Mouse (Mus musculus): ENCODE measurements around the gene Lekr1. TPM values are rescaled to one million over a fixed set of nuclear protein-coding genes. Genes with fewer than 3 reads are reported as not detected.

Lekr1 gene
- 7.1 and 7.4 TPM in 2 replicates for polyA plus RNA-seq (2016; fragmentation: Nextera tagmentation; extraction: Ambion mirVana)

DNA sequence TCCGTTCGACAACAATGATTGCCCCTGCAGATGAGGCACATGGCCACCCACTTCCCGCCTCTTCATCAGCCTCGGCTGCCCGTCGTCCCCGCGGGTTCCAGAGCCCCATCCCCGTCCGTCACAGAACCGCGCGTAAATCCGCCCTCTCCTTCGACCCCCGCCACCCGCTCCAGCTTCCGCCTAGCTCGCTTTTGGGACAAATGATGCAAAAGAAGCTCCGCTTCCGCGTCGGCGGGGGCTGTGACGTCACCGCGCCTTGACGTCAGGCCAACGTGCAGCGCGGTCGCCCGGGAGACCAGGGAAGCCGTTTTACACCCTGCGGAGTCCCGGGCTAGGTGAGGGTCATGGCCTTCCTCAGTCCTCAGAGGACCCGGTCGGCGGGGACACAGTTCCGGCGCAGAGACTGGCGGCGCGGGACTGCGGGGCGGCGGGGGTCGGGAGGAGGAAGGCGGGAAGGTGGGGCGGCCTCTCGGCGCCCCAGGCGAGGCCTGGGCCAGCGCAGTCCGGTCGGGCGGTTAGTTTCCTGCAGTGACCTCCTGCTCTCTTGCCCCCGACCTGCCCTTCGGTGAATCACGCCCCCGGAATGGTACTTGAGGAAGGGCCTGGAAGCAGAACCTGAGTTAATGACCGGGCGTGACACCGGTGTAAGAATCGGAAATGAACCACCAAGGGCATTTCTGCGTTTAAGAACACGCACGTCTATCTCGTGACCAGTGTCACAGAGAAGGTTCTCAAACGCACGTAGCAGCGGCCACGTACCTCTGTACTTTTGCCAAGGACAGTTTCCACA lies at the start of gene Lekr1:
TSS of gene Lekr1 (plus strand) at position 252 of the 790 bp plus-strand sequence.
- Histone ChIP-seq H3K9ac (replicated peaks) (peak within 1 kb of the TSS; percentile 73), H3K9me3 (no peaks in the 10 kb centered on the region), H3K4me3 (replicated peaks) (peak within 1 kb of the TSS; percentile 71), H3K4me2 (peak within 1 kb of the TSS; percentile 79), H3K27me3 (no peaks in the 10 kb centered on the region), H3K36me3 (no peaks in the 10 kb centered on the region), H3K4me1 (replicated peaks) (peaks cover 7% of the 10 kb centered on the region; the same call in 1 of the 2 replicates), H3K27ac (peak within 1 kb of the TSS; percentile 64; the same call in 1 of the 2 replicates)
- peak; percentile 86 for ATAC-seq (ENCODE audit: insufficient number of reproducible peaks, insufficient read depth, low FRiP score, low TSS enrichment, low read depth)
- WGBS: 3% methylated on average over 73 of the region's 73 CpGs

DNA sequence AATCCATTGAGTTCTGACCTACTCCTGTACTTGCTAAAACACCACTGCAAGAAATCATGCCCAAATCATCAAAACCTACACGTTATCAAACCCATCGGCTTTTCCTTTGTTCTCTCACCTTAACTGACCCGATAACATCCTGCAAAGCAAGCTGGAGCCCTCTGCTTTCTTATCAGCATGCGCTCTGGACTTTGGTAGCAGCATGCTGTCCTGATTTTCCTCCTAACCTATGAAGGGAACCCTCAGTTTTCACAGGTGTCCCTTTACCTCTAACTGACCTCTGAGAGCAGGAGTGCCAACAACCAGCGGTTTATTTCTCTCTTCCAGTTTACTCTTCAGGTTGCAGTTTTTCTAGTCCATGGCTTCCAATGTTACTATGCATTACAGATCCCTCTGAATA lies 48.5 kb upstream of the Lekr1 start:
- H3K36me3 ChIP-seq: no peaks in the 10 kb centered on the region
- ATAC-seq (ENCODE audit: insufficient number of reproducible peaks, insufficient read depth, low FRiP score, low TSS enrichment, low read depth): no peak
- no peak overlapping the region for H3K4me3 ChIP-seq (replicated peaks)
- peaks cover 3% of the 10 kb centered on the region; the same call in 1 of the 2 replicates for H3K4me1 ChIP-seq (replicated peaks)
- no peaks in the 10 kb centered on the region for H3K27me3 ChIP-seq
- no peak overlapping the region for H3K27ac ChIP-seq
- H3K9ac ChIP-seq (replicated peaks): no peak overlapping the region
- H3K9me3 ChIP-seq: no peaks in the 10 kb centered on the region
- no peak overlapping the region for H3K4me2 ChIP-seq
- WGBS: 85% methylated on average over 5 of the region's 5 CpGs

DNA sequence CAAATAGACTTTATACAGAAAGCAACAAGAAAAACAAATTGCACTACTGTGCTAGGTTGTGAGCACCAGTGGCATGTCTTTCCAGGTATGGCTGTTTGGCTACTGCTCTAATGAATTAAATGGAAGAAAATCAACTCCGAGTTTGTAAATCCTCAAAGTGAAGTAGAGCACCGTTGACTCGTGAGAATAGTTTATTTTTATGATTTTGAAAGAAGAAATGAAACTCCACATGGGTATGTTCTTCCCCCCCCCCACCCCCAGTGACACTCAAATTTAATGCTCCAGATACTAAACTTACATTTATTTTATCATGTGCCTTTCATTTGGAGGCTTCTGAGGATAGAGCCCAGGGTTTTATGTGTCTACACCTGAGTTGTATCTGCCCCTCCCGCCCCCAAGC lies 46.7 kb upstream of the Lekr1 start:
- H3K27ac ChIP-seq: no peak overlapping the region
- WGBS: 90% methylated on average over 4 of the region's 4 CpGs
- no peak overlapping the region for H3K9ac ChIP-seq (replicated peaks)
- no peaks in the 10 kb centered on the region for H3K9me3 ChIP-seq
- no peak overlapping the region for H3K4me2 ChIP-seq
- H3K27me3 ChIP-seq: no peaks in the 10 kb centered on the region
- no peaks in the 10 kb centered on the region for H3K36me3 ChIP-seq
- no peaks in the 10 kb centered on the region for H3K4me1 ChIP-seq (replicated peaks)
- ATAC-seq (ENCODE audit: insufficient number of reproducible peaks, insufficient read depth, low FRiP score, low TSS enrichment, low read depth): no peak
- no peak overlapping the region for H3K4me3 ChIP-seq (replicated peaks)

DNA sequence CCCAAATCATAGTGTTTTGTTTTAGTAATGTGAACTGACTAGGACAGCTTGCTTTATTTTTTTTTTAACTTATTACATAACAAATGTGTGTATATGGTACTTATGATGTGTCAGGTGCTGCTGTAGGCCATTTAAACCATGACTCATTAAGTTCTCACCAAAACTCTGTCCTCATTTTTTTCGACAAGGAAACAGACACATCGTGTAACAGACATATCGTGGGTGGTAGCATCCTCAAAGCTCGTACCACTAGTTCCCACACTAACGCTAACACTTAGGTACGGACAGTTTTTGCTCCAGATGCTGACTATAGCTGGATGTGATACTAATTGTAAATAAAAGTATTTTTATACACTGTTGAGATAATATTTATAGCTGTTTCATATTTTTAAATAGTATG lies 43.0 kb upstream of the Lekr1 start:
- H3K27ac ChIP-seq: no peak overlapping the region
- H3K27me3 ChIP-seq: no peaks in the 10 kb centered on the region
- no peaks in the 10 kb centered on the region for H3K36me3 ChIP-seq
- H3K9me3 ChIP-seq: no peaks in the 10 kb centered on the region
- peaks cover 5% of the 10 kb centered on the region; the same call in 1 of the 2 replicates for H3K4me1 ChIP-seq (replicated peaks)
- H3K4me3 ChIP-seq (replicated peaks): no peak overlapping the region
- H3K9ac ChIP-seq (replicated peaks): no peak overlapping the region
- ATAC-seq (ENCODE audit: insufficient number of reproducible peaks, insufficient read depth, low FRiP score, low TSS enrichment, low read depth): no peak
- no peak overlapping the region for H3K4me2 ChIP-seq
- WGBS: 95% methylated on average over 6 of the region's 6 CpGs

DNA sequence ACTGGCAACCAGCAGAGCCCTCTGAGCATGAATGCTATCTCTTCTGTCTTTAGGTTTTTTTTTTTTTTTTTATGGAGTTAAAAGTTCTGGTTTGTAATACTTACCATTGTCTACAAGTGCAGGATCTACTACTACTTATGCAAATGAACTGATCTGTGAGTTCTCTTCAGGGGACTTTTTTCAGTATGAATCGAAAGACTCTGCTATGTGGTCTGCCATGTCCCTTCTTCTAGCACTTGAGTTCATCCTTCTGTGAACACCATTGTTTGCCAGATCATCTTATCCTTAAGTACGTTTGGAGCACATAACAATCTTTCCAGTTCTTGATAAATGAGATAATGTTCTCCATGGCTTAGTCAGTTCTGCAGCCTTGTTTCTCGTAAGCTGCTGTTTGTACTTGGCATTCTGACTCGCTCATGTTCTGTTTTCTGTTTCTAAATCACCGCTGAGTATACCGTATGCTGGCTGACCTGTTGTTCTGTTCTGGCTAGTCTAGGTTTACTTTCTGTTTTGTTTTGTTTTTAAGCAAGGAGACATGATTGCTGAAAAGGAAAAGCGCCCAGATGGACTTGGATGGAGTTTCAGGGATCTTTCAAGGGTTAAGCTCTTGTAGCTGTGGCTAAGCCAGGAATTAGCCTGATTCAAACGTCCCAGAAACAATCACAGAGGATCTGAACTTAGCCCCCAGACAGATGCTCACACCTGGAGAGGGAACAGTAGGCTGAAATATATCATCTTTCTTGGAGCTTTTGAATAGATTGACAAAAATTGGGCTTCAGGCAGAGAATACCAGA lies 40.3 kb upstream of the Lekr1 start:
- H3K9me3 ChIP-seq: no peaks in the 10 kb centered on the region
- H3K27me3 ChIP-seq: no peaks in the 10 kb centered on the region
- H3K4me3 ChIP-seq (replicated peaks): no peak overlapping the region
- H3K4me1 ChIP-seq (replicated peaks): peaks cover 5% of the 10 kb centered on the region; the same call in 1 of the 2 replicates
- no peaks in the 10 kb centered on the region for H3K36me3 ChIP-seq
- H3K9ac ChIP-seq (replicated peaks): no peak overlapping the region
- 74% methylated on average over 8 of the region's 8 CpGs for WGBS
- no peak for ATAC-seq (ENCODE audit: insufficient number of reproducible peaks, insufficient read depth, low FRiP score, low TSS enrichment, low read depth)
- no peak overlapping the region for H3K4me2 ChIP-seq
- no peak overlapping the region for H3K27ac ChIP-seq

DNA sequence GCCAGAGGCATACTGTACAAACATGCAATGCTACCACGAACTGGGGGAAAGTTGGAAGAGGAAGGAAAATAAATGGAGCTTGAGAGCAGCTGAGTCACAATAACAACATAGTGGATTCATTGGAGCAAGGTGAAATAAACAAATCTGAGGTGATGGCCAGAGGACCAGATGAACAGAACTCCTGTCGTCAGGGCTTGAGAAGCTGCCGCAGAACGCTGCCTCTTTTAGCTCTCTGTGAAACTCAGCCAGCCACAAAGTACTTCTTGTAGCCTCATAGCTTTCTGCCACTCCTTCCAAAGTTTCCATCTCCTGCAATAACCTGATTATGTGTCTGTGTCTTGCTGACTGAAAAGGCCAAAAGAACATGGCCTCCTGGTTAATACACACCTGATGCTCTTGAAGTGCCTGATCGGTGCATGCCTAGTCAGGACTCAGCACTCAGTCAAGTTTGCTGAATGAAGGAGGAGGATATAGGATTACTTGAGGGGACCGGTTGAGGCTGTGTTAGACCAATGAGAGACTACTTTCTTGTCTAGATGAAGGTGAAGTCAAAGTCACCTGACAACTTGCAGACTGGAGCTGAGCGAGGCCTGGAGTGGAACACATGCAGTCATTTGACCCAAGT lies 39.6 kb upstream of the Lekr1 start:
- Histone ChIP-seq H3K4me2 (no peak overlapping the region), H3K4me3 (replicated peaks) (no peak overlapping the region), H3K9me3 (no peaks in the 10 kb centered on the region), H3K9ac (replicated peaks) (no peak overlapping the region), H3K36me3 (no peaks in the 10 kb centered on the region), H3K27ac (no peak overlapping the region), H3K4me1 (replicated peaks) (peaks cover 5% of the 10 kb centered on the region; the same call in 1 of the 2 replicates), H3K27me3 (no peaks in the 10 kb centered on the region)
- no peak for ATAC-seq (ENCODE audit: insufficient number of reproducible peaks, insufficient read depth, low FRiP score, low TSS enrichment, low read depth)
- WGBS: 81% methylated on average over 7 of the region's 7 CpGs

DNA sequence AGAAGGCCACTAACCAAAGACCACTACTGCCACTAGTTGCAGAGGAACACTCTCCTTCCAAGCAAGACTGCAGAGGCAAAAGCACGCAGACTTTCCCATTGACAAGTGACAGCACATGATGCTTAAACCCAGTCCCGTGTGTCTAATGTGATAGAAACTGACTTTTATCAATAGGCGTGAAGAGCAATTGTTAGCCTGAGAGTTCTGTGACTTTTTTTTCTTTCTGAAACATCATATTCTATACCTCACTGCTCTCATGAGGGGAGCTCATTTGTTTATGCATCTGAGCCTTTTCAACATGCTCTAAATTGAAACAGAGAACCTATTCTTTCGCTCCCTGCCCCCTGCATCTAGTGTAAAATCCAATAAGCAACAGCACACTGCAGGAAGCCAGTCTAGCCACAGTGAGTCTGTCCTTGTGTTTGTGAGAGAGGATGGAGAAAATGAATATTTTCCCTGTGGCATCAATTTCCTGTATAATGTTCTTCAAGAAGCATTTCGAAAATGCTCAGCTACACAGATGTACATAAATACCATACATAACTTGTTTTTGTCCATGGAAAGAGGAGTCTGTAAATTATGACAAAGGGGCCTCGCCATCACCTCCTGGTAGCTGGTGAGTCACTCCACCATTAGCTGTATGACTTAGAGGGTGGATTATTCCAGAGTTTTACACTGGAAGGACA lies 38.9 kb upstream of the Lekr1 start:
- Histone ChIP-seq H3K4me2 (no peak overlapping the region), H3K4me3 (replicated peaks) (no peak overlapping the region), H3K4me1 (replicated peaks) (peaks cover 5% of the 10 kb centered on the region; the same call in 1 of the 2 replicates), H3K27me3 (no peaks in the 10 kb centered on the region), H3K36me3 (no peaks in the 10 kb centered on the region), H3K9ac (replicated peaks) (no peak overlapping the region), H3K27ac (no peak overlapping the region), H3K9me3 (no peaks in the 10 kb centered on the region)
- WGBS: 86% methylated on average over 6 of the region's 6 CpGs
- no peak for ATAC-seq (ENCODE audit: insufficient number of reproducible peaks, insufficient read depth, low FRiP score, low TSS enrichment, low read depth)

DNA sequence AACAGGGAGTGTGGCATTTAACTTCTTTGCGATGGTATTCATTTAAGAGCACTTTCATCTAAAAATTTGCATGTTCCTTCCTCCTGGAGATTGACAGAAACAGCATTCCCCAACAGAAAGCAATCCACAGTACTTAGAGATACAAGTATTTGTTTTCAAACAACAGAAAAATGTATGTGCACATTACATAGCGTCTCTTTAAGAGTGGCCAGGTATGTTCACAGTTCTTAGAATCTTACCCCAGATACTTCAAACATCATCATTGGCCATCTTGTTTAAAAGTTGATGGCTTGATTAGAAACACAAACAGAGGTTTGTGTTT lies 38.4 kb upstream of the Lekr1 start:
- no peak overlapping the region for H3K4me2 ChIP-seq
- peaks cover 5% of the 10 kb centered on the region; the same call in 1 of the 2 replicates for H3K4me1 ChIP-seq (replicated peaks)
- H3K27me3 ChIP-seq: no peaks in the 10 kb centered on the region
- no peak overlapping the region for H3K9ac ChIP-seq (replicated peaks)
- WGBS: 88% methylated on average over 2 of the region's 2 CpGs
- no peaks in the 10 kb centered on the region for H3K9me3 ChIP-seq
- H3K27ac ChIP-seq: no peak overlapping the region
- no peak overlapping the region for H3K4me3 ChIP-seq (replicated peaks)
- no peaks in the 10 kb centered on the region for H3K36me3 ChIP-seq
- no peak for ATAC-seq (ENCODE audit: insufficient number of reproducible peaks, insufficient read depth, low FRiP score, low TSS enrichment, low read depth)

DNA sequence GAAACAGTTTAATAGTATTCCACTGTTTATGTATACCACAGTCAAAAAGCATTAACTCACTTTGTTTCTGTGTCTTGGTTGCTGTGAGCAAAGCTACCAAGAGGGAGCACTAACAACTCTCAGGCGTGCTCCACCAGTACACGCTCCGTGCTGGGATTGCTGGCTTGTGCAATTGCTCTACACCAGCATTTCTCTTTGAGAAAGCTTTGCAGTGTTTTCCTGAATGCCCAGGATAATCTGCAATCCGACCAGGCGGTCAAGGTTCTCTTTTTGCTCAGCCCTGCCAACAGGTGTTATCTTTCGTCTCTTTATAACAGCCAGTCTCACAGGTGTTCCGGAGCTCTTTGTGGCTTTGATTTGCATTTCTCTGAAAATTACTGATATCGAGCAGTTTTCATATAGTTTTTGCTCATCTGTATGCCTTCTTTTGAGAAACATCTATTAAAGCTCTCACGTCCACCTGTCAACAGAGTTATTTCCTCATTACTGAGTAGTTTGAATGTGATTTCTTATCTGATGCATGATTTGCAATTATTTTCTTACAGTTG lies 36.4 kb upstream of the Lekr1 start:
- Histone ChIP-seq H3K36me3 (no peaks in the 10 kb centered on the region), H3K4me1 (replicated peaks) (peaks cover 11% of the 10 kb centered on the region), H3K9me3 (no peaks in the 10 kb centered on the region), H3K27ac (no peak overlapping the region), H3K4me2 (no peak overlapping the region), H3K27me3 (no peaks in the 10 kb centered on the region), H3K9ac (replicated peaks) (no peak overlapping the region), H3K4me3 (replicated peaks) (no peak overlapping the region)
- 82% methylated on average over 9 of the region's 9 CpGs for WGBS
- ATAC-seq (ENCODE audit: insufficient number of reproducible peaks, insufficient read depth, low FRiP score, low TSS enrichment, low read depth): no peak

DNA sequence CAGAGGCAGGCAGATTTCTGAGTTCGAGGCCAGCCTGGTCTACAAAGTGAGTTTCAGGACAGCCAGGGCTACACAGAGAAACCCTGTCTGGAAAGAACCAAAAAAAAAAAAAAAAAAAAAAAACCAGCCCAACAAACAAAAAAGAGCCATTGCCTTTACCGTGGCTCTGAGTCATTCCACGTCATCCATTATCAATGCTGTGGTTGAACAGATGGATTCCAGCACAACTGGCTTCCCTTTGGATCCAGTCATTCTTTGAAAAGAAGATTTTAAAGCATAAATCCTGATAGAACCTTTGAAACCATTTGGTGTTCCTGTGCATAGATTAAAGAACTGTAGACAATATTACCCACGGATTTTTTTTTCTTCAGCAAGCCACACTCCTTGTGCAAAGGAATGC lies 32.4 kb upstream of the Lekr1 start:
- Histone ChIP-seq H3K9me3 (no peaks in the 10 kb centered on the region), H3K27me3 (no peaks in the 10 kb centered on the region), H3K4me2 (no peak overlapping the region), H3K9ac (replicated peaks) (no peak overlapping the region), H3K4me1 (replicated peaks) (peaks cover 27% of the 10 kb centered on the region), H3K27ac (no peak overlapping the region), H3K4me3 (replicated peaks) (no peak overlapping the region), H3K36me3 (no peaks in the 10 kb centered on the region)
- ATAC-seq (ENCODE audit: insufficient number of reproducible peaks, insufficient read depth, low FRiP score, low TSS enrichment, low read depth): no peak
- WGBS: 70% methylated on average over 4 of the region's 4 CpGs
